Mouse (Mus musculus) kidney, postnatal 10 days (tissue): ENCODE results near the gene Pitx1.

Source experiments
- DNase-seq: peaks from one replicate; pipeline ENCODE4 v3.0.0; 2021; ENCODE audit warnings: mixed read lengths

Pitx1 gene

DNA sequence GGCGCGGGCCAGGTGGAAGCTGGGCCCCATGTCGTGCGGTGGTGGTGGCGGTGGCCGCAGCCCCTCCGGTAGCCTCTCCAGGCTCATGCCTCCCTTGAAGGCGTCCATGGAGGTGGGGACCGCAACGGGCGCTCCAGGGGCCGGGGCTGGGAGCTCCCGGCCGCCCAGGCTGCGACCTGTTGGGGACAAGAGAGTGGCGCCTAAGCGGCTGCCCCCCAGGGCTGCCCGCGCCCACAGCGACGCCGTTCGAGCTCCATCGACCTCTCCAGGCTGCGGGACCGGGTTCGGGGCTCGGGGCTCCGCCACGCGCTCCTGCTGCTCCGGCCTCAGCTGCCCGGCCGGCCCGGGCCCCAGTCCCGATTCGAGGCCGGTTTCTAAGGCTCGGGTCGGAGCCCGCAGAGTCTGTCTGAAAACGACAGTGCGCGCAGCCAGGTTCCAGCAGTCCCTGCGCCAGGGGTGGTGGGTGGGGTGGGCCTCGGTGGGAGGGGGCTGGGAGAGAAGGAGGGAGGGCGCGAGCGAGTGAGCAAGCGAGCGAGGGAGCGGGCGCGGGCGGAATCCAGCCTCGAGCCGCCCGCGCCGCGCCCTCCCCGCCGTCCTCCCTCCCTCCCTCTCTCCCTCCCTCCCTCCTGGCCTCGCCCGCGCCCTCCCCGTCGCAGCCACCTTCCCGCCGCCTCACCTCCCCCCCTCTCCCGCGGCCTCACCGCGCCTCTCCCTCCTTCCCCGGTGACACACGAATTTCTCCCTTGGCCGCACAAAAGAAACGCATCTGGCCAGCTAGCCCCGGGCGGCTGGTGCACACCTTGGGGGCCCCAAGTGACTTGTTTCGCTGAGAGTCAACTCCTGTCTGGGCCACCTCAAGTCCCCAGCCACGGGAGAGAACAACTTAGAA lies 4.9 kb downstream of the Pitx1 start:
- DNase-seq: peak; percentile 40

DNA sequence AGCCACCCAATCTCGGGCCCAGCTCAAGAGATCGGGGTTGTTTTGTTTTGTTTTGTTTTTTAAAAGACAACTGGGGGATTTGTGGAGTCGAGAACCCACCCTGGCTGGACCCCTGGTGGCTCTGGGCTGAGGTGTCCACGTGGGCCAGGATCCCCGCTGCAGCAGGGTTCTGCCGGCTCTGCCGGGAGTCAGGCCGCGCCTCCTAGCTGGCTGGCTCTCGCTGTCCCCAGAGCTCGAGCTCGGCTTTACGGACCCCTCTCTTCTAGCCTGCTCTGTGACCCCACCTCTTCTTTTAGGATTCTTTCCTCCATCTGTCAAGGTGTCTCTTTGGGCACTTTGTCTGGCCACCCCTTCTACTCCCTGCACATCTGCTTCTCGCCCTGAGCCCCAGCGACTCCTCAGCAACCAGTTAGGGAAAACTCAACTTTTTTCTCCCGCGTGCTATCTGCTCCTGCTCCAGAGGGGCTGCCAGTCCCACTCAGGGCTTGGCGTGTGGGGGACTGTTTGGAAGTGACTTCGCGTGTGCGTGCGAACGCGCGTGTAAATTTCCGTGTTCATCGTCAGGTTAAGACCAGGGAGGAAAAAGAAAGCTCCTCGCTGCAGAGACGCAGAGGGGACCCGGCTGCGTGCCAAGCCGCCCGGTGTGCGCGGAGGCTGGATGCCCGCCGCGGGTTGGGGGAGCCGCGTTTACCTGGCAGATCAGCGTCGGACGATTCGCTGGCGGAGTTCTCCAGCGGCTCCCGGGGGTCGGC lies 5.7 kb downstream of the Pitx1 start:
- peak; percentile 43 for DNase-seq

DNA sequence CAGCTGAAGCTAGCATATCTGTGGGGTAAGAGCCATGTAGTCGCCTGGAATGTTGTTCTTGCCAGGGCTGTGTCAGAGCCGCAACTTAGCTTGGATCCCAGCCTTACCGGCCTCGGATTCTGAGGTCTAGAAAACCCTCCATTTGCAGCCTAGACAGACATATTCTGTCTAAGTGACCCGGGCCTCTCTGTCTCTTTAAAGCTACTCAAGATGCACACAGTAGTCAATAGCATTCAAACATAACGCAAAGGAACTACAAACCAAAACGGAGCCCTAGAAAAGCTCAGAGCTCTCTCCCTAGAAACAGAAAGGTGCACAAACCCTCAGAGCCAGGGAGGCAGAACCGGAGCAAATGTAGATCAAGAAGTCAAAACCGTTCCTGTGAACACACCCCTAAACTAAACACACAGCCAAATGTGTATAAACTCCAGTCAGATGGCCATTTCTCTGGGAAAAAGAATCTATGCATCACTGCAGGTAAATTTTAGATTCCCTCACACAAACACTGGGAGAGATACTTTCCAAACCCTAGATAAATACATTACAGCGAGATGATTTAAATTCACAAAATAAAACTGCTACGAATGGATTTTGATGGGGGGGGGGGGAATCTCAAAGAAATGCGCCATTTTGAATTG lies 6.9 kb downstream of the Pitx1 start:
- no peak for DNase-seq

DNA sequence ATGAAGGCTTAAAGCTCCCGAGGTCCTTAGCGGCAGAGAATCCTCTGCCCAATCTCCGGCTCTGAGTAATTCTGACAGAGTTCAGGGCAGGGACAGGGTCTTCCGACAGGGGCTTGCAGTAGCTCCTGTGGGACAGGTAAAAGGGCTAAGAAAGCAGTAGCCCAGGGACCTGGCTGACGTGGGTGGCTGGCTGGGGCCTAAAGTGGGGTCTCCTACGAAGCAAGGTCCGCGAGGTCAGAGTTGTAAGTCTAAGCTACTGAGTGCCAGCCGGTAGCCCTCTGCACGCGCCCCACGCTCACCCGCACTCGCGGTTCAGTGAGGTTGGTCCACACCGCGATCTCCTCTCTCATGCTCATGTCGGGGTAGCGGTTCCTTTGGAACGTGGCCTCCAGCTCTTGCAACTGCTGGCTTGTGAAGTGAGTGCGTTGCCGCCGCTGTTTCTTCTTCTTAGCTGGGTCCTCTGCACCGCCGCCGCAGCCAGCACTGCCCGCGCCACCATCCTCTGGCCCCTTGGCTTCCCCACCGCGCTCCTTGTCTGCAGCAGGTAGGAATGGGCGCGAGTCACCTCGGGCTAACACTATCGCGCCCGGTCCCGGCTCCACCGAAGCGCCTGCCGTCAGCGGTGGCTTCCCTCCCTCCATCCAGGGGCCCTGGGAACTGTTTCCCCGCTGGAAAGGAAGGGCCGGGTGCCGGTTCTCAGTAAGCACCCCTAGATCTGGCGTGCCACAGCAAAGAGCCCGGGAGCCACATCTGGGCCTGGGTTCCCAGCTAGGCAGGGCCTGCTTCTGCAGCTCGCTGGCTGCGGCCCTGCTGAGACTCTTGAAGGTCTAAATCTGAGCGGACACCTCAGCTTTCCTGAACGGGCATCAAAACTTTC lies 7.6 kb downstream of the Pitx1 start:
- DNase-seq: peak; percentile 33

DNA sequence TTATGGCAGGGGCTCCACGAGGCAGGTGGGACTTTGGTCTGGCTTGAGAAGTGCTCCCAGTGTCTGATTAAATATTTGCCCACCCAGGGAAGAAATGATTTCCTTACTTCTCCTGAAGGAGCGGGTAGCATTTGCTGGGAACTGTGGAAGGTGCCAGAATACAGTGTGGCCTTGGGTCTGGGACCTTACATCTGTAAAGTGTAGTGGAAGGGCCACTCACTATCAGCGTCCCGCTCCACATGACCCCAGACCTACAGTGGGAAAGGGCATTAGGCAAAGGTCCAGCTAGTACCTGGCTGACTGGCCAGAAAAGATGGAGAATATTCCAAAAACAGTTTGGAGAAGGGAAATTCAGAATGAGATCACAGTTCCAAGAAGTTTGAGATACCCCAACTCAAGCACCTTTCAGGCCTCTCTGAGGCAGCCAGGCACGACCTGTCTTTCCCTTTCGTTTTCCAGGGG lies 8.3 kb downstream of the Pitx1 start:
- DNase-seq: no peak

DNA sequence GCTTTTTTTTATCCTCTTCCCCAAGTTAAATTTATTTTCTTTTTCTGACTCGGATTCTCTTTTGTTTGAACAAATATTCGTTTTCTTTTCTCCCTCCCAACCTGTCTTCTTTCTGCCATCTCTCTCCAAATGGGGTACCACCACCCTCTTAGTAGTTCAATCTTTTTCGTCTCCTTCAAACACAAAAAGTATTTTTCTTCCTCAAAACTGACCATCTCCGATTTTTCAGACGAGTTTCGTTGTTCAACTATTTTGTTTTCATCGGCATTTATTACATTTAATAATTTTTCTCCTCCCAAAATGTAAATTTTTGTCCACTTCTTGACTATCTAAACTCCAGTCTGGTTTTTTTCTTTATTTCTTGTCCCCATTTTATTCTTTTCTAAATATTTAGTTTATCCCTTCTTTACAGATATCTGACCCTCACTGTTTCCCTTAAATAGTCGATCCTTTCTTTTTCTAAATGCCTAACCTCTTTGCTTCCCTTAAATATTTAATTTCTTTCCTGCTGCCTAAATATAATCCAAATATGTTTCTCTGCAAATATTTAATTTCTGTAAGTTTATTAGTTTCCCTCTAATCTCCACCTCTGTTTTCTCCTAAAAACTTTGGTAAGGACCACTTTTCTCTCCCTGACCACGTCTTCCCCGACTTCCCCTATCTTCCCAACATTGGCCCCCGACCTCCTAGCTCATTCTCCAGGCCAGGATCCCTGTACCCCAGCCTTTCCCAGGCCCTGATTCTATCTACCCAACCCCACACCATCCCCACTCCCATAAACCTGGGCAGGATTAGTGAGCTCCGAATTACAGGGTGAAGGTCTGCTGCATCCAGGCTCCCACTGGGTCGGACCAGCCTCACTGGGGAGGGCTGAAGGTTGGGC lies 9.0 kb downstream of the Pitx1 start:
- DNase-seq: no peak

DNA sequence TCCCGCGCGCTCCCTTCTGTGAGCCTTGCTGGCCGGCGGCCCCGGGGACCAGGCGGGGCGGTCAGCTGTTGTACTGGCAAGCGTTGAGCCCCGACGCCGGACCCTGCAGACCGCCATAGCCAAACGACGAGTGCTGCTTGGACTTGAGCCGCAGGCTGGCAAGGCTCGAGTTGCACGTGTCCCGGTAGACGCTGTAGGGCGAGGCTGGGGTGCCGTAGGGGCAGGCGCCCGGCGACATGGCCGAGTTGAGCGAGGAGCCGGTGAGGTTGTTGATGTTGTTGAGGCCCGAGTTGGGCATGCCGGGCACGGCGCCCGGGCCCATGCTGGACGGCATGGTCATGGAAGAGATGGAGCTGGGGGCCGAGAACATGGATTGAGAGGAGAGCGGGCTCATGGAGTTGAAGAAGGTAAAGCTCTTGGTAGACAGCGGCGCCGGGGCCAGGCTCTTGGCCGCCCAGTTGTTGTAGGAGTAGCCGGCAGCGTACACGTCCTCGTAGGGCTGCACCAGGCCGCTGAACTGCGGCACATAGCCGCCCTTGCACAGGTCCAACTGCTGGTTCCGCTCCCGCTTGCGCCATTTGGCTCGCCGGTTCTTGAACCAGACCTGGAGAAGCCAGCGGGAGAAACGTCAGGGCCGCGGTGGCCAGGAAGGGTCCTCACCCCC lies 9.9 kb downstream of the Pitx1 start:
- DNase-seq: peak; percentile 40

DNA sequence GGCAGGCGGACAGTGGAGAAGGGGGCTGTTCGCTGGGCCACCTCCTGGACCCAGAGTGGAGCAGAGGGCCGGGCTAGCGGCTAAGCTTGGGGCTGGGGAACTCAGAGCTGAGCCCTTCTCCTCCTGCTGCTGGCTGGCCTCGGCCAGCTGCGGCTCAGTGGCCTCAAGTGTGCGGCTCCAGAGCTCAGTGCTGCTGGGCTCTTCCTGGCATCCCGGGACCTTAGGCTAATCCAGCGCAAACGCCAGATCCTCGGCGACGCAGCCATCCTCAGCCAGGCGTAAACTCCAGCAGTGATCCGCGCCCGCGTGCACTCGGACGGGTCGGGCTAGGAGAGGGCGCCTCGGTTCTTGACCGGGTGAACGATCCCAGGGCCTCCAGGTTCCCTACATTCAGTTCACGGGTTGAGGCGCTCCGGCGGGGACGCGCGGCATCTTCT lies 10.7 kb downstream of the Pitx1 start:
- peak; percentile 27 for DNase-seq

DNA sequence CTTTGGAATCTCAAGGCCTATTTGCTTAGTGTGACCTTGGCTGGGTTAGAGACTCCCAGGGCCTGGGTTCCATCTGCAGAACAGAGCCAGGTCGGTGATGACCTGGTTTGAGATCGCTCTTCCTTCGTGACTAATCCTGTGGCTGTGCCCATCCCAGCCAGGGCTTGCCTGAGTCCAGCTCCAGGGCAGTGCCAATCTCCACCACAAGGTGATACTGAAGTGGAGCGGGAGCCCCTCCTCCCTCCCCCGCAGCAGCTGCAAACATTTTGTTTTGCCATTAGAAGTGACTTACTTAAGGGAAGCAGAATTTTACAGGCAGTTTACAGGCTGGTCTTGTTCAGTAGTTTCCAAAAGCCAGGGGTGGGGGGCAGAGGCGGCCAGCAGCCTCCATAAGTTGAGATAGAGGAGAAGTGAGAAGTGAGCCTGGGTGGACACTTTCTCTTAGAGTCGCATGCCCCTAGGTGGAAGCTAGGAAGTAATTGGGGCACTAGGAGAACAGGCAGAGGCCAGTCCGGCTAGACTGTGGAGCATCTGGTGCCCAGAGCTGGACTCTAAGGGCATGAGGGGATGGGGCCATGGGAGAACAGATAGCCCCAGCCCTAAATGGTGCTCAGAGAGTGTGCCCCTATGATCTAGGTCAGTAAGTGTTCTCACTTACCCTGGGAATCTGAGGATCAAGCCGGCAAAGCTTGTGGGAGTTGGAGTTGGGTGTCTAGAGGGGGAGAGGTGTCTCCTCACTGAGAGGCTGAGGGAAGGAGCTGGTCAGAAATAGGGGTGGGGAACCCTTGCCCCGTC lies 11.6 kb downstream of the Pitx1 start:
- no peak for DNase-seq

DNA sequence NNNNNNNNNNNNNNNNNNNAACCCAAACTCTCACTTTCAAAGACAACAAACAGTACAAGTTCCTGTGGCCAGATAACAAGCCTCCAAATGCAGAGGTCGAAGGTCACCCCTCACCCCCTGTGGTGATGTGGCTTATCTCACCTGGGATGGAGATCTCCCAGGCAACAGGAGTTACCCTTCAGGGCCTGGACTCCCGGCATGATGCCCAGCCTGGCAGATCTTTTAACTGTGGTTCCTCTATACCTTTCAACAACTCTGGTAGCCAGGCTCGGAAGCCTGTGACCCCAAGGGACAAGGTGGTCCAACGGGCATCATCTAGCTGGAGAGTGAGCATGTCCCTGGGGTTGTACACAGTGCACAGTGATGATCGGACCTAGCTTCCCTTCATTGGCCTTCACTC lies 13.5 kb downstream of the Pitx1 start:
- DNase-seq: no peak

DNA sequence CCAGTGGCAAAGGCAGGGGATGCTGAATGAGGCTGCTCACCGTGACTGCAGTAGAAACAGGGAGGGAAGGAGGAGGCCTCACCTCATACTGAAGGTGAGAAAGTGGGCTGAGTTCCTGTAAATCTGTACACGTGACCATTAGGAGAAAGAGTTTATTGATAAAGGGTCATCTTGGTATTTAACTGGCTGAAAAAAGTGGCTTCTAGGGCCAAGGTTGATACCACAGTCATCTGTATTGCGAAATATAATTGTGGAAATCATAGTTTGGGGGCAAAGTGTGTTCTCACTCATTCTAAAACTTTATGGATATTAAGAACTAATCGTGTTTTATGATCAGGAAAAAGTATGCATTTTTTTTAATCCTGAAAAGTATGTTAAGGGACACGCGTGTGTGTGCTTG lies 21.2 kb downstream of the Pitx1 start:
- no peak for DNase-seq

DNA sequence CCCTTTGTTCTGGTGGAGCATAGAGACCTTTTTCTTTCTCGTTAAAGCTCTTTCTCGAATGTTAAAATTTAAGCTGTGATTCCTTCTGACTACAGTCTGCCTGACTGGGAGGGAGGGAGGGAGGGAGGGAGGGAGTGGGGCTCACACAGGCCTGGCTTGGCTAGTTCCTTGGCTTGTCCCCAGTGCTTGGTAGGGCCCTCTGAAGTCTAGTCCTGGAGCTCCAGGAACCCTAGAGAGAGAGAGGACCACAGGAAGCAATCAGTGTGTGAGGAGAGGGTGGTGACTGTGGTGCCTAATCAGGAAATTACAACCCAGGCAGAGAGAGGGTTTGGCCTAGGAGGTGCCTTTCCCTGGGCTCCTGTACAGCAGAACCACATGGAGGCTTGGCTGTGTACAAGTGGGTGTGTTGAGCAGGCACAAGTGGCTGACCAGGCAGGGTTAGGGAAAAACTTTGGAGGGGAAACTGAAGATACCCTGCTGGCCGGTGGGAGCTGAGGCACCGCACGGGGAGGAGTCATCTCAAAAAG lies 22.4 kb downstream of the Pitx1 start:
- DNase-seq: no peak

DNA sequence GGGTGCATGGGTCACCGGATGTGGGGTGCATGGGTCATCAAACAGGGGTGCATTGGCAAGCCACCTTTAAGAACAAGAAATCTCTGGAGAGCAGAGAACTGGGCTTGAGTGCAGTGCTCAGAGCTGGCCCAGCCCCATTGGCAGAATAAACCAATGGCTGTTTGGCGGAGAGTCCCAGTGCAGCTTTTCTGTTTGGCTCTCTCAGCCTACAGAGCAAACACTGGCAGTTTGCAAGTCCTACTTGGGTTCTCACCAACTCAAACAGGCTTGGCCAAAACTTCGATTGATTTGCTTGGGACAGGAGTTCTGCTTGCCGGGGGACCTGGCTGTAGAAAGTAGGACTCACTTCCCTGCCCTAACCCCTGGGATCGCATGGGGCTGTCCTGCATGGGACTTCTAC lies 25.0 kb downstream of the Pitx1 start:
- DNase-seq: no peak

DNA sequence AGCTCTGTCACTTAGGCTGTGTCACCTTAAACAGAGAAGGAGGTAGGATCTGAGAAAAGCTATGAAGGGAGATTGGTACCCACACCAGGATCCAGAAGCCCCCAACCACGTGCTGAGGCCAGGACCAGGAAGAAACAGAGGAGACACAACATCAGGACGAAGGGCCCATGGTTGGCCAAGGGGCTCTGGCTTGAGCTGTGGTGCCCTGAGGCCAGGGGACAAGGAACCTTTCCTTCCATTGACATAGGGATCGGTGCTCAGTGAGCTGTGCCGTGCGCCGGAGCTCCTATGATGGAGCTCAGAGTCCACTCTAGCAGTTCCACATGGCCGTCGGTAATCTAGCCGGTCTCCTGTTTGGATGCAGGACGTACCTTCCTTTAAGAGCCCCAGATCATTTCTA lies 26.3 kb downstream of the Pitx1 start:
- DNase-seq: no peak

DNA sequence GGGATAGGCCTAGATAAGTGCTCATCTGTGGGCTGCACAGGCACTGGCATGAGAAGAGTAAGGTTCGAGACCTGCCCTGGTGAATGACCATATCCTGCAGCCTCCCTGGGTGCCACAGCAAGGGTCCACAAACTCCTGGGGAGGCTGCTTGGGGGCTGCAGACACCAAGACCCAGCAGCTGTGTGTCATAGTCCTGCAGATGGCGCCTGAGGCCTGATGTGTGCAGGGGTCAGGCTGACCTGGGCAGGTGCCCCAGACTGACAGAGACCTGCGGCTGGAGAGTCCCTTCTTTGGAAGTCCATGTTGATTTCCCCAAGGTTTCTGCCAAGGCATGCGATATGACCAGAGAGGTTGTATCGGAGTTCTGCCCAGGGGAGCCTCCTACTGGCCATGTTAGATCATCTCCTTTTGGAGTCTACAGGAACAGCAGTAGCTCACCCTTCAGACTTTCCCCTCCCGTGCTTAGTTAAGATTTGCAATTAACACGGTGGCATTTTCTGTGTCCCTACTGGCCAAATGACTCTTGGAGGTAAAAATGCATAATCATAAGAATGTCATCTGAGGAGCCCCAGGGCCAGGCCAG lies 26.9 kb downstream of the Pitx1 start:
- no peak for DNase-seq

DNA sequence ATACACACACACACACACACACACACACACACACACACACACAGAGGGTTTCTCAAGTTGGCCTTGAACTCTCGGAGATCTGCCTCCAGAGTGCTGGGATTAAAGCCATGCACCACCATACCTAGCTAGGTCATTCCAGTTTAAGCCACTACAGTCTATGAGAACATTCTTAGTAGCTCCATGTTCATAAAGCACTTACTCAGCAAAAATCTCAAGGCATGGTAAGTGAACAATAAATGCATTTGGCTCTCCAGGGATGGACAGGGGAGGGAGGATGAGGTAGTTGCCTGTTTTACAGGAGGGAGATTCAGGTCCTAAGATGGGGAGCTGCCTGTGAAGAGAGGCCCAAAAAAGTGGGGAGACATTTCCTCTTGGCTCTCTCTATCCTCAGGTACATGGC lies 32.0 kb downstream of the Pitx1 start:
- DNase-seq: no peak

DNA sequence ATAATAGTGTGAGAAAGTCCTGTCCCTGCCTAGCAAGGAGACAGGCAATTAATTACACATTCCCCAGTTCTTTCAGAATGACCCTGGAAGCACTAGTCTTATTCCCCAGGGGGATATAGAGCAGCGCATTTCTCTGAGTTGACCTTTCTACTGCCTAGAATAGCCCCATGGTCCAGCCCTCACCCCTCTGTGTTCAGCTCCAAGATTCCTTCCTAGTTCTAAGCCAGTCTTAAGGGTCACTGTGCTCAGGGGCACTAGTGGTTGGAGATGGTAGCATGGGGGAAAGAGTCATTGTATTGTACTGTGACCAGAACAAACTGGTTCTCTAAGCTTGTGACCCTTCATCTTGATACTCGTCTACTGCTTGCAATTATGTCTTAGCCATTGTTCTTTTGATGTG lies 34.7 kb downstream of the Pitx1 start:
- no peak for DNase-seq

DNA sequence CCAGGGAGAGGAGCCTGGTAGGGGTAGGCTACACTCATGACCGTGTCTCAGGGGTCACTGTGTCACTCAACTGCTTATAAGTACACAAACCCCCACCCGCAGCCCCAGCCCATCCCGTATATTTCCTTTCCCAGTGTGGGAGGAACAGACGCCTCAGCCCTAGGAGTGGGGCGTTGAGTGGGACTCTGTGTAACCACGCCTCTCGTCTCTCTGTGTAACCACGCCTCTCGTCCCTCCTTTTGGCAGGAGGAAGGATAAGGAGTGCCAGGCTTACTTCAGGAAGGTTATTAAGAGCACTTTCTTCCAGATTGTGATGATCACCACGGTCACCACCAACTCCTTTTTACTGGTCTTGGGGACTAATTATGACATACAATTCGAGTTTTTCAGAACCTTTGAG lies 49.9 kb downstream of the Pitx1 start:
- no peak for DNase-seq

DNA sequence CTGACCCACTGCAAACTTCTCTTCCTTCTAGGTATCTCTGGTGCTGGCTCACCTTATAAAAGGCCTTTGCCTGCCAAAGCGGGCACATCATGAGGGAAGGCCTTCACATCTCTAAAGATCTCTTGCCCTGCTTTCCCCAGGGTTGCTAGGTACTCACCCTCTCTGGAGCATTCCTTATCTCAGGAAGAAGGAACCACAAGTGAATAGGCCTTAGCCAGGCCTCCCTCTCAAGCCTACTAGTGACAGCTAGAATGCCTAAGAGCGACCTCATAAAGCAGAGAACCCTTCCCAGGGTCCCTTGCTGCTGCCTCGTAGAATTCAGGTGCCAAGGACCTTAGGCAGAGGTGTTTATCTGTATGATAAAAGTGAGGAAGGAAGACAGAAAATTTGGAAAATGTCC lies 51.7 kb downstream of the Pitx1 start, which contains the start of gene Catsper3:
Gene Catsper3 (plus strand): TSS at position 301 of the 400 bp plus-strand sequence.
- DNase-seq: no peak
